Mouse (Mus musculus) CH12.LX (cell line): ENCODE measurements around the gene Tmco5. TPM values are rescaled to one million over a fixed set of nuclear protein-coding genes. Genes with fewer than 3 reads are reported as not detected.

ENCODE experiments used
- DNase-seq: peaks from one replicate; pipeline ENCODE4 v3.0.0-alpha.2; 2013; ENCODE audit errors: extremely low read depth
- H3K27ac ChIP-seq: 2 replicates; pipeline ENCODE4 v1.5.1; 2012; ENCODE audit warnings: low read depth, mild to moderate bottlenecking, control low read depth, moderate library complexity; ENCODE audit not compliant: insufficient read depth
- H3K27me3 ChIP-seq: replicated peaks from 2 replicates; pipeline ENCODE3; 2012; ENCODE audit warnings: inconsistent platforms
- H3K36me3 ChIP-seq, 2 experiments: replicated peaks in 1 of 2; 2 replicates each; pipeline versions ENCODE3 to v1.6.1; 2012; ENCODE audit warnings: inconsistent platforms in 1 of 2, low read length in 1 of 2, mild to moderate bottlenecking in 1 of 2, mixed read lengths in 1 of 2, moderate library complexity in 1 of 2; ENCODE audit not compliant: control insufficient read depth in 1 of 2, insufficient read depth in 1 of 2
- H3K4me1 ChIP-seq, 2 experiments: 2 replicates each; pipeline ENCODE4 v1.6.1; 2012; ENCODE audit warnings: inconsistent platforms in 1 of 2, moderate library complexity in 1 of 2; ENCODE audit not compliant: insufficient read depth in 2 of 2, control insufficient read depth in 1 of 2
- H3K4me2 ChIP-seq: 2 replicates; pipeline ENCODE4 v1.6.1; 2012; ENCODE audit warnings: low read depth, mild to moderate bottlenecking, control low read depth; ENCODE audit not compliant: poor library complexity, insufficient read depth, severe bottlenecking
- H3K4me3 ChIP-seq, 3 experiments: fragments of 150-350 bp in 1 of 3; sonication (generic) in 1 of 3; replicated peaks in 1 of 3; 2 replicates each; pipeline versions ENCODE3 to v1.5.1; 2011 to 2012; ENCODE audit warnings: low read depth in 2 of 3, low read length in 2 of 3, mild to moderate bottlenecking in 2 of 3, moderate library complexity in 2 of 3, control low read depth in 1 of 3, improper control_type of control experiment in 1 of 3, inconsistent platforms in 1 of 3, mixed read lengths in 1 of 3; ENCODE audit not compliant: poor library complexity in 1 of 3
- H3K79me2 ChIP-seq: replicated peaks from 2 replicates; pipeline ENCODE4 v1.6.1; 2012; ENCODE audit warnings: mild to moderate bottlenecking, moderate library complexity; ENCODE audit not compliant: control insufficient read depth, poor library complexity, insufficient read depth, severe bottlenecking; ENCODE audit errors: extremely low read depth
- H3K9ac ChIP-seq: 2 replicates; pipeline ENCODE4 v1.6.1; 2012; ENCODE audit warnings: low read depth, mild to moderate bottlenecking, control low read depth, moderate library complexity; ENCODE audit not compliant: insufficient read depth
- H3K9me3 ChIP-seq: replicated peaks from 2 replicates; pipeline ENCODE3; 2012; ENCODE audit warnings: low read length, inconsistent platforms, mixed read lengths
- BHLHE40 ChIP-seq: IDR thresholded peaks from 2 replicates; pipeline ENCODE4 v1.6.1; 2011; ENCODE audit warnings: mild to moderate bottlenecking, low read depth, low read length, improper control_type of control experiment
- CHD1 ChIP-seq: IDR thresholded peaks from 2 replicates; pipeline ENCODE4 v1.6.1; 2012; ENCODE audit warnings: low read depth, low read length, improper control_type of control experiment, inconsistent platforms
- CTCF ChIP-seq, 2 experiments: IDR thresholded peaks in 1 of 2; conservative IDR thresholded peaks in 1 of 2; 2 replicates each; pipeline ENCODE4 v1.5.1; 2011 to 2012; ENCODE audit warnings: low read depth in 2 of 2, low read length in 2 of 2, improper control_type of control experiment in 1 of 2, inconsistent platforms in 1 of 2, mild to moderate bottlenecking in 1 of 2, moderate library complexity in 1 of 2
- E2F4 ChIP-seq: IDR thresholded peaks from 2 replicates; pipeline ENCODE4 v1.6.1; 2011; ENCODE audit warnings: low read depth, low read length, improper control_type of control experiment; ENCODE audit not compliant: insufficient replicate concordance
- ELF1 ChIP-seq: IDR thresholded peaks from 2 replicates; pipeline ENCODE4 v1.6.1; 2014; ENCODE audit warnings: low read depth, mild to moderate bottlenecking, inconsistent platforms, low read length, improper control_type of control experiment
- EP300 ChIP-seq: IDR thresholded peaks from 2 replicates; pipeline ENCODE4 v1.6.1; 2011; ENCODE audit warnings: low read length, improper control_type of control experiment
- HCFC1 ChIP-seq: IDR thresholded peaks from 2 replicates; pipeline ENCODE4 v1.6.1; 2012; ENCODE audit warnings: low read depth, mild to moderate bottlenecking, inconsistent platforms, low read length, improper control_type of control experiment
- MAFK ChIP-seq: IDR thresholded peaks from 2 replicates; pipeline ENCODE4 v1.6.1; 2011; ENCODE audit warnings: low read length, improper control_type of control experiment; ENCODE audit not compliant: insufficient replicate concordance
- NELFE ChIP-seq: IDR thresholded peaks from 2 replicates; pipeline ENCODE4 v1.6.1; 2011; ENCODE audit warnings: low read depth, low read length, improper control_type of control experiment
- POLR2AphosphoS2 ChIP-seq: IDR thresholded peaks from 2 replicates; pipeline ENCODE4 v1.6.1; 2011; ENCODE audit warnings: low read depth, low read length, improper control_type of control experiment
- RAD21 ChIP-seq: IDR thresholded peaks from 2 replicates; pipeline ENCODE4 v1.6.1; 2011; ENCODE audit warnings: low read depth, mild to moderate bottlenecking, low read length, improper control_type of control experiment, moderate library complexity
- SIN3A ChIP-seq: IDR thresholded peaks from 2 replicates; pipeline ENCODE4 v1.6.1; 2012; ENCODE audit warnings: low read length, improper control_type of control experiment, inconsistent platforms
- SMC3 ChIP-seq: IDR thresholded peaks from 2 replicates; pipeline ENCODE4 v1.6.1; 2011; ENCODE audit warnings: low read depth, low read length, improper control_type of control experiment
- USF1 ChIP-seq: IDR thresholded peaks from 2 replicates; pipeline ENCODE4 v1.6.1; 2014; ENCODE audit warnings: low read depth, mild to moderate bottlenecking, inconsistent platforms, low read length, improper control_type of control experiment
- ZKSCAN1 ChIP-seq: IDR thresholded peaks from 2 replicates; pipeline ENCODE4 v1.6.1; 2012; ENCODE audit warnings: low read depth, inconsistent platforms, low read length, improper control_type of control experiment, borderline replicate concordance
- ZMIZ1 ChIP-seq: IDR thresholded peaks from 2 replicates; pipeline ENCODE4 v1.6.1; 2012; ENCODE audit warnings: low read depth, mild to moderate bottlenecking, inconsistent platforms, low read length, improper control_type of control experiment
- ZNF384 ChIP-seq: IDR thresholded peaks from 2 replicates; pipeline ENCODE4 v1.6.1; 2012; ENCODE audit warnings: low read depth, low read length, improper control_type of control experiment, inconsistent platforms
- dilution Hi-C: fragments of 300-500 bp; cut with MboI; formaldehyde crosslinking; loops from 2 replicates; pipeline ENCODE4 v1.14.3; 2020; ENCODE audit warnings: low sequenced_read_pairs; ENCODE audit not compliant: extremely low pct_unique_long_range_greater_than_20kb, extremely low pct_ligation_motif_present
- in situ Hi-C: fragments of 300-500 bp; cut with MboI; formaldehyde crosslinking; loops from 3 replicates; pipeline ENCODE4 v1.14.3; 2019; ENCODE audit warnings: low sequenced_read_pairs, low pct_ligation_motif_present, low pct_unique_long_range_greater_than_20kb, mixed read lengths
- polyA plus RNA-seq: library from polyadenylated mRNA; unstranded; fragments of >175 nt; gene quantifications from 2 replicates; pipeline ENCODE4 v1.2.1, GENCODE M21; 2012; ENCODE audit warnings: low read depth; ENCODE audit not compliant: insufficient read length
- total RNA-seq, 2 experiments: library from RNA; depleted of rRNA; stranded (reverse); fragments of 300-350 nt in 1 of 2; fragments of >200 nt in 1 of 2; gene quantifications; 2 replicates each; pipeline ENCODE4 v1.2.3; 2012 to 2014

Gene Tmco5
- total and polyA plus RNA-seq, 3 experiments = not detected

GRCm38 (mm10) chr2:116831863-116832262 is 46.6 kb upstream of the Tmco5 start (continued):
- TF ChIP-seq POLR2AphosphoS2 (no peak), CTCF (conservative IDR thresholded peaks at IDR 0.05 in 1 of 2, IDR thresholded peaks at IDR 0.05 in 1 of 2; ENCODE audit: low read depth in 2 of 2, low read length in 2 of 2) (no peak), CHD1 (no peak), SIN3A (0 out of 2 replicates have a peak, but pooled peaks have one; percentile 47), ELF1 (peak; percentile 72), NELFE (no peak), MAFK (no peak), ZMIZ1 (no peak), E2F4 (no peak), ZKSCAN1 (no peak), BHLHE40 (no peak), USF1 (no peak)

GRCm38 (mm10) chr2:116837829-116838228 is 40.7 kb upstream of the Tmco5 start:
- no peak for DNase-seq

GRCm38 (mm10) chr2:116838538-116839197 is 39.8 kb upstream of the Tmco5 start:
- no peaks in the 10 kb centered on the region for H3K9me3 ChIP-seq
- TF ChIP-seq SMC3 (peak; percentile 65), CTCF (conservative IDR thresholded peaks at IDR 0.05 in 1 of 2, IDR thresholded peaks at IDR 0.05 in 1 of 2; ENCODE audit: low read depth in 2 of 2, low read length in 2 of 2) (peak; percentile 45 to 79; a peak in 3 of 4 replicates), EP300 (no peak), RAD21 (peak; percentile 77), ZNF384 (peak; percentile 55)
- TF ChIP-seq, all 38 proteins: peak for 4
- no peak overlapping the region for H3K9ac ChIP-seq
- DNase-seq = peak; percentile 27
- no peak overlapping the region for H3K4me3 ChIP-seq
- dilution Hi-C loops = no loop called here
- no peaks in the 10 kb centered on the region for H3K36me3 ChIP-seq
- in situ Hi-C loops = no loop called here
- no peak overlapping the region for H3K27ac ChIP-seq
- H3K4me2 ChIP-seq = no peak overlapping the region
- no peaks in the 10 kb centered on the region for H3K4me1 ChIP-seq
- no peaks in the 10 kb centered on the region for H3K27me3 ChIP-seq
- no peaks in the 10 kb centered on the region for H3K79me2 ChIP-seq

More at GRCm38 (mm10) chr2:116837829-116838228, 40.7 kb upstream of the Tmco5 start:
- no peak for TF ChIP-seq BHLHE40
- TF ChIP-seq POLR2AphosphoS2 = no peak
- TF ChIP-seq HCFC1 = no peak
- H3K4me1 ChIP-seq = no peaks in the 10 kb centered on the region
- H3K4me2 ChIP-seq = no peak overlapping the region
- in situ Hi-C loops = no loop called here
- H3K79me2 ChIP-seq = no peaks in the 10 kb centered on the region
- H3K9me3 ChIP-seq = no peaks in the 10 kb centered on the region
- H3K27ac ChIP-seq = no peak overlapping the region
- no peak overlapping the region for H3K4me3 ChIP-seq
- dilution Hi-C loops = no loop called here
- H3K9ac ChIP-seq = no peak overlapping the region
- H3K36me3 ChIP-seq = no peaks in the 10 kb centered on the region
- no peaks in the 10 kb centered on the region for H3K27me3 ChIP-seq
